Mouse (Mus musculus): Measurements from ENCODE around the gene Slc12a7. TPM values are rescaled to one million over a fixed set of nuclear protein-coding genes. Genes with fewer than 3 reads are reported as not detected.
"Not testable (repeated sequence)": the region's sequence is repeated elsewhere in the genome, so short reads cannot be mapped to it uniquely, and the experiment has no call there.

Gene Slc12a7
- polyA plus RNA-seq, 1 experiment from 2014 or later: 49.1 TPM

DNA sequence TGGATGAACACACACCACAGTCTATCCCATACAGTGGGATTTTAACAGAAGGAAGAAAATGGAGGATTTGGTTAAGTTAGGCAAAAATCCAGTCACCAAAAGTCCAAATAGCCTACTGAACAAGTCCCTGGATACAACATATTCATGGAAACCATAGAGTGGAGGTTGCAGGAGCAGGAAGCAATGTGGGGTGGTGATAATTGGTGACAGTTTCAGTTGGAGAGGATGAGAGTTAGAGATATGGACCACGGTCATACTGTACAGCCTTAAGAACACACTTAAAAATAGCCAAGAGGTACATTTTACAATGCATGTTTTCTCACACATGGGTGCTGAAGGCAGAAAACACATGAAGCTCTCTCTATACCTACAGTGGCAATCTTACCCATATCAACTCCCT, 37.9 kb upstream of the Slc12a7 start:
- WGBS: 79% methylated on average over 1 of the region's 1 CpGs
- ATAC-seq (ENCODE audit: insufficient number of reproducible peaks, low FRiP score, low TSS enrichment, low read depth) (no peak), DNase-seq (ENCODE audit: low spot score) (no peak)
- H3K36me3 ChIP-seq (ENCODE audit: control insufficient read depth, insufficient read depth, low read length): no peaks in the 10 kb centered on the region
- H3K9me3 ChIP-seq (ENCODE audit: control insufficient read depth, low read length): no peaks in the 10 kb centered on the region
- H3K4me2 ChIP-seq (ENCODE audit: low read depth, severe bottlenecking): no peak overlapping the region
- H3K4me1 ChIP-seq (ENCODE audit: control insufficient read depth, insufficient read depth, low read length): no peaks in the 10 kb centered on the region
- H3K27me3 ChIP-seq (ENCODE audit: control insufficient read depth, insufficient read depth, low read length): no peaks in the 10 kb centered on the region
- H3K27ac ChIP-seq (replicated peaks; ENCODE audit: low read depth, low read length): no peak overlapping the region
- H3K4me3 ChIP-seq (ENCODE audit: low read depth, low read length): no peak overlapping the region
- H3K9ac ChIP-seq (ENCODE audit: low read length): no peak overlapping the region

DNA sequence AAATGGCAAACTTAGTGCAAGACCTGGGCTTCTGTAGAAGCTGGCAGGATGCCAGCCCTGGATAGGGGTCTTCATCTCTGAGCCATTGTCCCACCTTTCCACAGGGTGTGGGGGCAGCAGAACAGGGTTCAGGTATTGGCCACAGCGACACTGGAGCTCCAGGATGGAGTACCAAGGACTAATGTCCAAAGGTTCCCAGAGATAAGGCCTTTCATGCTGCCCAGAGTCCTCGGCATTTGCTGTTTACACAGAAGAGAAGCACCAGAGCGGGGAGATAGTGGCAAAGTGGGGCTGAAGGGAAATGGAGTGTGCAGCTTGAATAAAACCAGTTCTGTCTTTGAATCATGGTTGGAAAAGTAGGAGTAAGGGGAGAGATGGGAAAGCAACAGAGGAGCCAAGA, 36.4 kb upstream of the Slc12a7 start:
- no peak overlapping the region for H3K4me3 ChIP-seq (ENCODE audit: low read depth, low read length)
- no peaks in the 10 kb centered on the region for H3K36me3 ChIP-seq (ENCODE audit: control insufficient read depth, insufficient read depth, low read length)
- H3K9ac ChIP-seq (ENCODE audit: low read length): no peak overlapping the region
- H3K4me1 ChIP-seq (ENCODE audit: control insufficient read depth, insufficient read depth, low read length): no peaks in the 10 kb centered on the region
- DNase-seq (ENCODE audit: low spot score): no peak
- ATAC-seq (ENCODE audit: insufficient number of reproducible peaks, low FRiP score, low TSS enrichment, low read depth): no peak
- 80% methylated on average over 3 of the region's 3 CpGs for WGBS
- H3K4me2 ChIP-seq (ENCODE audit: low read depth, severe bottlenecking): no peak overlapping the region
- H3K27ac ChIP-seq (replicated peaks; ENCODE audit: low read depth, low read length): no peak overlapping the region
- H3K9me3 ChIP-seq (ENCODE audit: control insufficient read depth, low read length): no peaks in the 10 kb centered on the region
- no peaks in the 10 kb centered on the region for H3K27me3 ChIP-seq (ENCODE audit: control insufficient read depth, insufficient read depth, low read length)

DNA sequence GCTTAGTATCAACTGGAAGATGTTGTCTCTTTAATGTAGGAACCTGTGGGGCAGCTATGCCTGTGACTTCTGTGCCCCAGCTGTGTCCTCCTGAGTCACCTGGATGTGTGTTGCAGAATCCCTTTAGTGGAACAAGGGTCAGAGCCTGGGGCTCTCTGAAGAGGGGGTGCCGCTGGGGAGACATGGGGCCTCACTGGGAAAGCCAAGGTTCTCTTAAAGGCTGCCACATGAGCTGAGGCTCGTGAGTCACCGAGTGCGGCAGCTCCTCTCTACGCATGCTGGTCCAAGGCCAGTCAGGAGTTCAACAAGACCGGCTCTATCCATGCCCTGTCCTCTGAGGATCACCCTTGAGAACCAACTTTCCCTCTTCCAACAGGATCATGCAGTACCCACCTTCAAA, 33.2 kb upstream of the Slc12a7 start:
- no peak for ATAC-seq (ENCODE audit: insufficient number of reproducible peaks, low FRiP score, low TSS enrichment, low read depth)
- H3K4me2 ChIP-seq (ENCODE audit: low read depth, severe bottlenecking): no peak overlapping the region

DNA sequence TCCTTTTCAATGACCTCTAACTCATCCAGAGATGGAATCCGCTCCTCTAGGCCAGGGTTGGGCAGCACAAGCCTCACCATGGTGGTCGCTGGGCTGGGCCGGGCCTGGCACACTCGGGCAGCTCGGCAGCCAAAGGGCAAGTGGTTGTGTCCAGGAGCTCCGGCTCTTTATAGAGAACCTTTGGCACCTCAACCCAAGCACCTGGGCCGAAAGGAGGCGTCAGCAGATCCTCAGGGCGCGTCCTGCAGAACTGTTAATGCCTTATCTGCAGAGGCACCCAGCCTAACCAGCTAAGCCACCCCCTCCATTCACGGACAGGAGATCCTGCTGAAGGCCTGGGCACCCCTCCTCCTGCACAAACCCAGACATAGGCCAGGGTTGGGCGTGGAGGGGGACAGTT, 32.3 kb upstream of the Slc12a7 start:
- DNase-seq (ENCODE audit: low spot score) (no peak), ATAC-seq (ENCODE audit: insufficient number of reproducible peaks, low FRiP score, low TSS enrichment, low read depth) (no peak)
- Histone ChIP-seq H3K4me3 (ENCODE audit: low read depth, low read length) (no peak overlapping the region), H3K27ac (replicated peaks; ENCODE audit: low read depth, low read length) (no peak overlapping the region), H3K36me3 (ENCODE audit: control insufficient read depth, insufficient read depth, low read length) (no peaks in the 10 kb centered on the region), H3K9me3 (ENCODE audit: control insufficient read depth, low read length) (no peaks in the 10 kb centered on the region), H3K27me3 (ENCODE audit: control insufficient read depth, insufficient read depth, low read length) (no peaks in the 10 kb centered on the region), H3K4me2 (ENCODE audit: low read depth, severe bottlenecking) (no peak overlapping the region), H3K4me1 (ENCODE audit: control insufficient read depth, insufficient read depth, low read length) (no peaks in the 10 kb centered on the region), H3K9ac (ENCODE audit: low read length) (no peak overlapping the region)
- 94% methylated on average over 12 of the region's 12 CpGs for WGBS

More for the DNA sequence above, 33.2 kb upstream of the Slc12a7 start:
- 89% methylated on average over 6 of the region's 6 CpGs for WGBS
- Histone ChIP-seq H3K27me3 (ENCODE audit: control insufficient read depth, insufficient read depth, low read length) (no peaks in the 10 kb centered on the region), H3K27ac (replicated peaks; ENCODE audit: low read depth, low read length) (no peak overlapping the region), H3K4me1 (ENCODE audit: control insufficient read depth, insufficient read depth, low read length) (no peaks in the 10 kb centered on the region), H3K36me3 (ENCODE audit: control insufficient read depth, insufficient read depth, low read length) (no peaks in the 10 kb centered on the region), H3K9ac (ENCODE audit: low read length) (no peak overlapping the region), H3K4me3 (ENCODE audit: low read depth, low read length) (no peak overlapping the region), H3K9me3 (ENCODE audit: control insufficient read depth, low read length) (no peaks in the 10 kb centered on the region)
- DNase-seq (ENCODE audit: low spot score): no peak

DNA sequence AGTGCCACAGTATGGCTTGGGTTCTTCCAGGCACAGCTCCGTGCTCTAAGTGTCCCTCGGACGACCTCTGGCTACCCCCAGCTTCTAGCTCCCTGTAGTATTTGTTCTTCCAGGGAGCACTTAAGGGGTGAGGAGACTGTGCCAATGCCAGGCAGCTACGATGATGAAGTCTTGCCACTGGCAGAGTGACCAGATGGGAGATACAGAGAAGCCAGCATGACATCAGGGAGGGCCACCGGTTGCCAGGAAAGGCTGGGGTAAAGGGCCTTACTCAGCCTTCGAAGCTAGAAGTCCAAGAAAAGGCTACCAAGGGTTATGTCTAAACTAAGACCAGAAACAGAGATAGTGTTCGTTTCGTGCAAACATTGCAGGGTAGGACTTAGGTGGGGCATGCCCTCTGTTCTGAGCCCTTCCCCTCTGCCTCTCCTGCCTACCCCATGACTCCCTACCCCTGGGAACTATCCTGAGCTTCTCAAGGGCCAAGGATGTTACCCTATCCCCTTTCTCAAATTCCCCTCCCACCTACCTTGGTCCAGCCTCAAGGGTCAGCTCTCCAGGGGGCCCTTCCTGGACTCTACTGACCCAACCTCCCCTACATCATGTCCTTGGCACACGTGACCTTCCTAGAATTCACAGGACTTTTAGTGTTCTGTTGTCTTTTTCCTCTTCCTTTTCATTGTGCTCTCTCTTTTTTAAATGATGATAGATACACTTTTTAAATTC, 31.6 kb upstream of the Slc12a7 start:
- Histone ChIP-seq H3K27me3 (ENCODE audit: control insufficient read depth, insufficient read depth, low read length) (no peaks in the 10 kb centered on the region), H3K4me2 (ENCODE audit: low read depth, severe bottlenecking) (no peak overlapping the region), H3K4me1 (ENCODE audit: control insufficient read depth, insufficient read depth, low read length) (no peaks in the 10 kb centered on the region), H3K9me3 (ENCODE audit: control insufficient read depth, low read length) (no peaks in the 10 kb centered on the region), H3K9ac (ENCODE audit: low read length) (no peak overlapping the region), H3K27ac (replicated peaks; ENCODE audit: low read depth, low read length) (no peak overlapping the region), H3K36me3 (ENCODE audit: control insufficient read depth, insufficient read depth, low read length) (no peaks in the 10 kb centered on the region), H3K4me3 (ENCODE audit: low read depth, low read length) (no peak overlapping the region)
- ATAC-seq (ENCODE audit: insufficient number of reproducible peaks, low FRiP score, low TSS enrichment, low read depth): no peak
- DNase-seq (ENCODE audit: low spot score): no peak
- 83% methylated on average over 9 of the region's 9 CpGs for WGBS

DNA sequence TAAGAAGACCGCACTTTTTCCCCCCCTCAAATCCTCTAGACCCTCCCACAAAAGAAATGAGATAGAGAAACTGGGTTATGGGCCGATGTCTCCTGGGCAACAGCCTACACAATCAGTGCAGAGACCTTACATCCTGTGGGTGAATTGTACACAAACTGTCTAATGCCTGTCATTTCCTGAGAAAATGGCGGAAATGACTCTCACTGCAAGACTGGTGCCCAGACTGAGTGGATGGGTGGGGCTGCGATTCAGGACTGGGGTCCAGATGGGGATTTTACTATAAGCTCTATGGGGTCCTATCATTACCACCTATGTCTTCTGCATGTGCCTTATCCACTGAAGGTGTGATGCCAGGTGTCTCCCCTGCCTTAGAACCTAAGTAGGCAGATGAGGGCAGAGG, 30.1 kb upstream of the Slc12a7 start:
- no peak overlapping the region for H3K9ac ChIP-seq (ENCODE audit: low read length)
- no peaks in the 10 kb centered on the region for H3K27me3 ChIP-seq (ENCODE audit: control insufficient read depth, insufficient read depth, low read length)
- no peaks in the 10 kb centered on the region for H3K9me3 ChIP-seq (ENCODE audit: control insufficient read depth, low read length)
- no peak overlapping the region for H3K27ac ChIP-seq (replicated peaks; ENCODE audit: low read depth, low read length)
- no peak overlapping the region for H3K4me2 ChIP-seq (ENCODE audit: low read depth, severe bottlenecking)
- WGBS: 88% methylated on average over 4 of the region's 4 CpGs
- DNase-seq (ENCODE audit: low spot score) (no peak), ATAC-seq (ENCODE audit: insufficient number of reproducible peaks, low FRiP score, low TSS enrichment, low read depth) (no peak)
- H3K4me3 ChIP-seq (ENCODE audit: low read depth, low read length): no peak overlapping the region
- H3K4me1 ChIP-seq (ENCODE audit: control insufficient read depth, insufficient read depth, low read length): no peaks in the 10 kb centered on the region
- H3K36me3 ChIP-seq (ENCODE audit: control insufficient read depth, insufficient read depth, low read length): no peaks in the 10 kb centered on the region

DNA sequence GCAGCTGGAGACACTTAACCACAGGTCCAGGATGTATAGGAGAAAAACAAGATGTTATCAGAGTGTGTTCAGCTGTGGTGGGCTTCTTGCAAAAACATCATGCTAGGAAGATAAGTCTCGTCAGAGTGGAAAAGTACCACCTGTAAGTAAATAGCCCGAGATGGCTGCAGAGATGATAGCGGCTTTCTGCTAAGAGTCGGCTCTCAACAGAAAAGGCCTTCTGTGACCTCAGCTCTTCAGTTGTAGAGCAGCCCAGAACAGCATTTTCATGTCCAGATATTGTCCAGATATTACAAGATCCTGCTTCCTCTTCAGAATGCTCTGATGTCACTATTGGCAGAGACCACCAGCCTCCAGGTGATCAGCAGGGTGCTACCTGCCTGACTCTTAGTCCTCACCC, 29.4 kb upstream of the Slc12a7 start:
- H3K4me3 ChIP-seq (ENCODE audit: low read depth, low read length); H3K27ac ChIP-seq (replicated peaks; ENCODE audit: low read depth, low read length); H3K4me2 ChIP-seq (ENCODE audit: low read depth, severe bottlenecking); H3K9me3 ChIP-seq (ENCODE audit: control insufficient read depth, low read length); H3K27me3 ChIP-seq (ENCODE audit: control insufficient read depth, insufficient read depth, low read length); H3K36me3 ChIP-seq (ENCODE audit: control insufficient read depth, insufficient read depth, low read length); H3K9ac ChIP-seq (ENCODE audit: low read length); DNase-seq (ENCODE audit: low spot score); ATAC-seq (ENCODE audit: insufficient number of reproducible peaks, low FRiP score, low TSS enrichment, low read depth); H3K4me1 ChIP-seq (ENCODE audit: control insufficient read depth, insufficient read depth, low read length): not testable (repeated sequence)
- WGBS: 88% methylated on average over 4 of the region's 4 CpGs

DNA sequence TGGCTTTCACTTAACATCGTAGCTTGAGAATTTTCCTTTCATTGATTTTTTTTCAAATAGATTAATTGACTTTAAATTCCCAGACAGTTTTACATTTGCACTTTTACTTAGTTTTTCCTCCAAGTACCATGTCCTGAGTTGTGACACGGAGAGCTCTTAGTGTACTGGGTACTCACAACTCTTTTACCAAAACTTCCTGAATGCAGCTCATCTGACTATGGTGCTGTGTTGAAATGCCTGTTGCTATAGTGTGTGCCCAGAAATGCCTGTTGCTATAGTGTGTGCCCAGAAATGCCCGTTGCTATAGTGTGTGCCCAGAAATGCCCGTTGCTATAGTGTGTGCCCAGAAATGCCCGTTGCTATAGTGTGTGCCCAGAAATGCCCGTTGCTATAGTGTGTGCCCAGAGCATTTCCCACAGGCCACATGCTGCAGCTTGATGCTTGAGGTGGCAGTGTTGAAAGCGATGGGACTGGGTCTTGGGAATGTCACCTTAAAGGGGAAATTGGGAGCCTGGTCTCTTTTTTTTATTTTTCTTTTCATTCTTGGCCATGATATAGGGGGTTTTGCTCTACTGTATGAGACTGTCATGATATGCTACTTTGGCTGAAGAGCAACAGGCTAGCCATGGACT, 28.1 kb upstream of the Slc12a7 start, which contains the start of gene Slc6a19:
Slc6a19 (minus strand) TSS at position 172 of the 632 bp plus-strand sequence.
- H3K27ac ChIP-seq (replicated peaks; ENCODE audit: low read depth, low read length): no peak within 1 kb of the TSS
- no peak within 1 kb of the TSS for H3K9ac ChIP-seq (ENCODE audit: low read length)
- no peaks in the 10 kb centered on the region for H3K4me1 ChIP-seq (ENCODE audit: control insufficient read depth, insufficient read depth, low read length)
- H3K36me3 ChIP-seq (ENCODE audit: control insufficient read depth, insufficient read depth, low read length): no peaks in the 10 kb centered on the region
- no peak within 1 kb of the TSS for H3K4me3 ChIP-seq (ENCODE audit: low read depth, low read length)
- H3K4me2 ChIP-seq (ENCODE audit: low read depth, severe bottlenecking): no peak within 1 kb of the TSS
- H3K9me3 ChIP-seq (ENCODE audit: control insufficient read depth, low read length): no peaks in the 10 kb centered on the region
- 91% methylated on average over 7 of the region's 7 CpGs for WGBS
- ATAC-seq (ENCODE audit: insufficient number of reproducible peaks, low FRiP score, low TSS enrichment, low read depth) (no peak), DNase-seq (ENCODE audit: low spot score) (no peak)
- H3K27me3 ChIP-seq (ENCODE audit: control insufficient read depth, insufficient read depth, low read length): no peaks in the 10 kb centered on the region
